Mouse (Mus musculus): ENCODE data around the gene Pgf.
A peak's percentile ranks its signal among the peaks of the same experiment; 100 is the strongest.
"Not testable (repeated sequence)": the region's sequence is repeated elsewhere in the genome, so short reads cannot be mapped to it uniquely, and the experiment has no call there.

Pgf gene

GRCm38 (mm10) chr12:85156324-85156723, 21.3 kb downstream of the Pgf start:
- no peak for DNase-seq (ENCODE audit: low spot score)

- DNase-seq (ENCODE audit: low spot score), result no peak
Observed at GRCm38 (mm10) chr12:85153011-85153410, 24.6 kb downstream of the Pgf start.

- DNase-seq (ENCODE audit: low spot score), result peak; percentile 77
Observed at GRCm38 (mm10) chr12:85151002-85151774, 26.4 kb downstream of the Pgf start, which contains the start of gene Rps6kl1. Gene Rps6kl1 (minus strand): TSS chr12:85151264.

GRCm38 (mm10) chr12:85150321-85151001, 27.1 kb downstream of the Pgf start:
- DNase-seq (ENCODE audit: low spot score), result no peak

- no peak for DNase-seq (ENCODE audit: low spot score)
Observed at GRCm38 (mm10) chr12:85146881-85147280, 30.7 kb downstream of the Pgf start.

GRCm38 (mm10) chr12:85146355-85146754, 31.2 kb downstream of the Pgf start:
- no peak for DNase-seq (ENCODE audit: low spot score)

- no peak for DNase-seq (ENCODE audit: low spot score)
Observed at GRCm38 (mm10) chr12:85145630-85146029, 32.0 kb downstream of the Pgf start.

GRCm38 (mm10) chr12:85144821-85145220, 32.8 kb downstream of the Pgf start:
- no peak for DNase-seq (ENCODE audit: low spot score)

GRCm38 (mm10) chr12:85144276-85144675, 33.3 kb downstream of the Pgf start:
- DNase-seq (ENCODE audit: low spot score), result not testable (repeated sequence)

GRCm38 (mm10) chr12:85142803-85143202, 34.8 kb downstream of the Pgf start:
- peak; percentile 65 for DNase-seq (ENCODE audit: low spot score)

- DNase-seq (ENCODE audit: low spot score), result no peak
Observed at GRCm38 (mm10) chr12:85141096-85141495, 36.5 kb downstream of the Pgf start.

- DNase-seq (ENCODE audit: low spot score), result no peak
Observed at GRCm38 (mm10) chr12:85140036-85140701, 37.4 kb downstream of the Pgf start.

- no peak for DNase-seq (ENCODE audit: low spot score)
Observed at GRCm38 (mm10) chr12:85136627-85137026, 41.0 kb downstream of the Pgf start.

- DNase-seq (ENCODE audit: low spot score), result no peak
Observed at GRCm38 (mm10) chr12:85135513-85136470, 41.8 kb downstream of the Pgf start.

GRCm38 (mm10) chr12:85134043-85134794, 43.4 kb downstream of the Pgf start:
- DNase-seq (ENCODE audit: low spot score), result no peak

- no peak for DNase-seq (ENCODE audit: low spot score)
Observed at GRCm38 (mm10) chr12:85131361-85131760, 46.2 kb downstream of the Pgf start.

GRCm38 (mm10) chr12:85129426-85129978, 48.1 kb downstream of the Pgf start:
- no peak for DNase-seq (ENCODE audit: low spot score)

- DNase-seq (ENCODE audit: low spot score), result no peak
Observed at GRCm38 (mm10) chr12:85126986-85127603, 50.5 kb downstream of the Pgf start.

GRCm38 (mm10) chr12:85124751-85125150, 52.8 kb downstream of the Pgf start:
- no peak for DNase-seq (ENCODE audit: low spot score)

- no peak for DNase-seq (ENCODE audit: low spot score)
Observed at GRCm38 (mm10) chr12:85123645-85124044, 53.9 kb downstream of the Pgf start.

Data from left cerebral cortex, adult 11 months (tissue).